Mouse (Mus musculus): ENCODE measurements around the gene Pak2. TPM values are rescaled to one million over a fixed set of nuclear protein-coding genes. Genes with fewer than 3 reads are reported as not detected.
"Not testable (repeated sequence)": the region's sequence is repeated elsewhere in the genome, so short reads cannot be mapped to it uniquely, and the experiment has no call there.

The Pak2 gene
- total RNA-seq, 2 experiments from 2014 or later, result 47.5 to 50.3 TPM

- not testable (repeated sequence) for DNase-seq
Observed at GRCm38 (mm10) chr16:32097757-32098156, 18.6 kb upstream of the Pak2 start.

GRCm38 (mm10) chr16:32091466-32091865 lies 12.3 kb upstream of the Pak2 start:
- no peak for DNase-seq

DNA sequence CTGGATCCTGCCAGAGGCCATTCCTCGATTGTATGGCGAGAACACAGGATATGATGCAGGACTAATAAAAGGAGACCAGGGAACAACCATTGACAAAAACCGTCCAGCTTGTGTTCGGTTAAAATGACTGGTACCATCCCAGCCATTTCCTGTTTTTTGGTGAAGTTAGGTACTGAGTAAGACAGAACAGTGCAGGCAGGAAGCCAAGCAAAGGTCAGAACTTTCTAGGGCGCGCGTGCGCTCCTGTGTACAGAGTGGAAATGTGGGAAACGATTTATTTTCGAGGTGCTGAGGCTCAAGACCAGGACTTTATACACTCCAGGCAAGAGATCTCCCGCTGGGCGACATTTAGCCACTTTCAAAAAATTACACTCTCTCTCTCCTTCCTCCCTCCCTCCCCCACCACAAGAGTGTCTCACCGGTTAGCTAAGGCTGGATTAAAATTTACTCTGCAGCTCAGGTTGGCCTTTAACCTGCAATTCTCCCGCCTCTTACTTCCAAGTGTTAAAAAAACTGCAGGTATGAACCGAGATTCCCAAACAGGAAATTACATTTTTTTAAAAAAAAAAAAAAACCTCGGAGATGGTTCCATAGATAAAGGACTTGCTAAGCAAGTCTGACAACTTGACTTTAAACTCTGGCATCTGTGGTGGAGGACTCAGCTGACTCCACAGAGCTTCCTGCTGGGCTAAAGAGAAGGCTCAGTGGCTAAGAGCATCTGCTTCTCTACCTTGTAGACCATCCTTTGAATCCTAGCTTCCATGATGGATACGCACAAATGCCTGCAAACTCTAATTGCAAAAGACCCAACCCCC lies 8.7 kb upstream of the Pak2 start:
- peak; percentile 33 for DNase-seq

DNA sequence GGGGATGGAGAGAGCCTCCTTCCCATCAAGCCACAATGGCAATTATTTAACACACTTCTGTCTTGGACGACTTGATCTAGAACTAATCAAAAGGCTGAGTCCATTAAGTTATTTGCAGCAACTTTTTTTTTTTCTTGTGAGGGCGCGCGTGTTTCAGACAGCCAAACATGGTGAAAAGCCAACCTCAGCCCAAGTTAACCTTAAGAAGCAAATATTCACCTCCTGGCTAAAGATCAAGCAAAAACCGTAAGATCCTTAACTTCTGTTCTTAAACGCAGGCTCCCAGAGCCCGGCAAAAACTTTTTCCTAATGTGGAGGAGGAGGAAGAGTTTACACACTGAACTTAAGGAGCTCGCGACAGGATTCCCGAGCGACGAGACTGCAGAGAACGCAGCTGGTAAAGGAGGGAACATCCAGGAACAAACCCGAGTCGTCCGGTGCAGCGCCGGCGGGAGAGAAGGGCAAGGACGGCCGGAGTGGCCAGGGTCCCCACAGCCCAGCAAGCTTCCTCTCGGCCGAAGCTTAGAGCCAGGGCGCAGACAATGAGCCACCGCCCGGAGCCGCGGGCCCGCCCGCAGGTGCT lies 643 bp downstream of the Pak2 start:
- peak; percentile 17 for DNase-seq

GRCm38 (mm10) chr16:32077648-32078407 lies 1.3 kb downstream of the Pak2 start:
- DNase-seq, result no peak

DNA sequence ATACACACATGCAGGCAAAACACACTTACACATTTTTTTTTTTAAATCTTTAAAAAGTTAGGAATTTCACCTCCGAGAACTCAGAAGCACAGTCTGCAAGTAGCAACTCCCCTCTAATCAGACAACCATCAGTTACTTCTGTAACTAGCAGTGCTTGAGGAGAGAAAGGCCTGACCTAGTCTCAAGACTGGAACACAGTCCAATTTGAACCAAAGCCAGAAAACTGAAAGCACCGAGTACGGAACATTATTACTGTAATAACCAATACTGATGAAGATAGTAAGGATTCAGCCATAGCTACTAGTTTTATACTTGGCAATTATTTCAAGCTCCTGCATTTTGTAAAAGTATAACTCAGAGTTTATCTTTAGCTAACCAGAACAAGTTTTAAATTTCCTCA lies 2.7 kb downstream of the Pak2 start:
- peak; percentile 25 for DNase-seq

DNA sequence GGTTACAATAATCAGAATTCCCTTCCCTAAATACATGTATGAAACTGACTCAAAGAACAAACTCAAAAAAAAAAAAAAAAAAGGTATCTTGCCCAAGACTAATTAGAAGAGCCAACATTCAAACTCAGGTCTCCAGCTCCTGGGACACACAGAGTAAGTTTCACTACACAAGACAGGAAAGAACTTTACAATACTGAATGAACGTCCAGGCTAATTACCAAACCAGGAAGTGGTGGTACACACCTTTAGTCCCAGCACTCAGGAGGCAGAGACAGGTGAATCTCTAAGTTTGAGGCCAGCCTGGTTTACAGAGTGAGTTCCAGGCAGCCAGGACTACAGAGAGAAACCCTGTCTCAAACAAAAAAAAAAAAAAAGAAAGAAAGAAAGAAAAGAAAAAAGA lies 3.4 kb downstream of the Pak2 start:
- DNase-seq, result no peak

DNA sequence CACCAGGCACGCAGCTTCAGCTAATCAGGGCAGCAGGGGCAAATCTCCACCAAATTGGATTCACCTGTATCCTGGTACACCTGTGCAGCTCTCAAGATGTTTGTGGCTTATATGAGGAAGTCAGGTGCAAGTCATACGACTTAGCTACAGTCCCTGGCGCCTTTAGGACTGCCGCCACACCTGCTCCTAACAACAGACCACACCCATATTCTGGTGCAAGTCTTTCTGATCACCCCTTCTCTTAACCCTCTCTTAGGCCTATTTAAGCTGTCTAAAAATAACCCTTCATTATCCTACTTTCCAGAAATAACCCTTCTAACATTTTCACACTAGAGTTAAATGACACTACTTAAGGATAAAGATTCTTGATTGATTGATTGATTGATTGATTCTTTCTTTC lies 9.1 kb downstream of the Pak2 start:
- DNase-seq, result not testable (repeated sequence)

- DNase-seq, result no peak
Observed at GRCm38 (mm10) chr16:32068389-32069300, 10.5 kb downstream of the Pak2 start.

DNA sequence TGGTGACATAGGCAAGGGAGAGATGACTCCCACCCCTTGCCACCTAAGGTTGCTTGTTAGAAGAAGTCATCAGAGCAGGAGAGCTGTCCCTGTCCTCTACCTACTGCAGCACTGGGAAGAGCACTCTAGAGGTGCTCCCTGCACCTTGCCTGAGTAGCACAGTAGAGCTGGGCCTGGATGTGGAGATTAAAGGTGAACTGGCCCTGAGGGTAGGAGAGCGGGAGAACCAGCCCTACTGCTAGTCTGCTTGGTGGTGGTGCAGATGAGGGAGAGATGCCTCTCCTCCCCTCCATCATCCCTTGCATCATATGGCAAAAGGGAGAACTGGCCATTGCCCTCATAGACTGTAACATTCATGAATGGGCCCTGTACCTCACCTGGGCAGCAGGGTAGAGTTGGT lies 12.2 kb downstream of the Pak2 start:
- DNase-seq, result no peak

GRCm38 (mm10) chr16:32063900-32064299 lies 15.2 kb downstream of the Pak2 start:
- no peak for DNase-seq

DNA sequence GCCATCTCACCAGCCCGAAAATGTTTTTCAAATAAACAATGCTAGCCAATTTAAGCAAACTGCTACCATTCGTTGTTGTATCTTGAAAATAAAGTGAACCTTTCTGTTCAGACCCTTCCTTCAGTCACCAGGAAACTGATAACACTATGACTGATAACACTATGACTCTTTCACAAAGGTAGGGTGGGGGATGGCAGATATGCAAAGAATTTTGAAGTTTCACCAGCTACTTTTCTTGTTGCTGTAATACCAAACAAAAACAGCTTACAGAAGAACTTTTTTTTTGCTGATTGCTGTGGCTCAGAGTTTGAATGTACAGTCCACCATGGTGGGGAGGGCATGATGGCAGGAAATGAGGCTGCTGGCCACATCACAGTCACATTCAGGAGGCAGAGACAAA lies 16.9 kb downstream of the Pak2 start:
- no peak for DNase-seq

DNA sequence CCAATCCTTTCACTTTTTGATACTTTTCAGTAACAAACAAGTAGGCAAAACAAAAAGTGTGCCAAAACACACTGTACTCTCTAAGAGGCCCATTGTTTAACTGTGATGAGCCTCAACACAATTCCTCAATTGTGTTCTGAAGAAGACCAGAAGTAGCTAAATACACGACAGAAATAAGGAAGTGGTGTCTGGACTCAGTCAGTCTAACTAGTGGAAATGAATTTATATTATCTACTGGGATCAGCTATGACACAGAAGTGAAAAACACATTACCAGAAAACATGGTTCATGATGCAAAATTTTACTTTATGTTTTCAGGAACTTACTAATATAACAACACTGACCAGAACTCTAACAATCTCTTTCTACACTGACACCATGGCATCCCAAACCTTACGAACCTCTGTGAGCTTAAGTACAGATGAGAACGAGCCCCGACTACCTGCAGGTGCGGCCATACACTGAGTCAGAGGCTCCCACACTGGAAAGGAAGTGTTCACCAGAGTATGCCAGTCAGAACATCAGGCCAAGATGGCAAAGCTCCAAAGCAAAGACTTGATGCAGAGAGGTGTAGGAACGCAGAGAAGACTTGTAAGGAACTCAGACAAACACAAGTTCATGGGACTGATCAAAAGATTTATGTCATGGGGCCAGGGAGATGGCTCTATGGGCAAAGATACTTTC lies 19.2 kb downstream of the Pak2 start:
- no peak for DNase-seq

DNA sequence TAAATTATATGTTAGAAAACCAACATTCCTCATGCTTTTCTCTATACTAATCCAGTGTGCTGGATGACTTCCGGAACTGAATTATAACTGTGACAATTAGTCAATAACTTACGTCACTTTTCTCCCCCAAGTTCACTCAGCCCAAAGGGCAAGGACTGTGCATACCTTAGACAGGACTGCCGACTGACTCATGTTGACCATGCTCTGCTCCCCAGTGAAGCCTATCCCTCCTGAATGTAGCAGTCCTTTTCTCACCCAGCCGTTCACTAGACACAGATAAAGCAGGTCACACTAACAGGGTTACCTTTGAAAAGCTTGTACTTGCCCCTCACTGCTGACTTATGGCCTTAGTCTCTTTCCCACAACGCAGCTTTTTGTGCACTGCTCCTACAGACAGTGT lies 20.3 kb downstream of the Pak2 start:
- DNase-seq, result no peak

- DNase-seq, result peak; percentile 23
Observed at GRCm38 (mm10) chr16:32042367-32042766, 36.8 kb downstream of the Pak2 start.

GRCm38 (mm10) chr16:32019678-32020077 lies 59.5 kb downstream of the Pak2 start:
- DNase-seq, result no peak

DNA sequence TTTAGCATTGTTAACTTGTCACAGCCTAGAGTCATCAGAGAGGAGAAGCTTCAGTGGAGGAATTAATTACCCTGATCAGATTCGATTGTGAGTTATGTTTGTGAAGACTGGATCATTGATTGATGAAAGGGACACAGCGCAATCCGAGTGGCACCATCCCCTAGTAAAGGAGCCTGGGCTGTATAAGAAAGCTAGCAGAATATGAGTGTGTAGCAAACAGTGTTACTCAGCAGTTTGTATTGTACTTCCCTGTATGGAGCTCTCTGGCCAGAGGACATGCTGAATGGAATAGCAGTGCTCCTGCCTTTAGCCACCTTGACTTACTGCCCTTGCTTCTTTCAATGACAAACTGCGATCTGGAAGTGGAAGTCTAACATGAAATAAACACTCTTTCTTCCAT lies 68.8 kb downstream of the Pak2 start:
- DNase-seq, result no peak

DNA sequence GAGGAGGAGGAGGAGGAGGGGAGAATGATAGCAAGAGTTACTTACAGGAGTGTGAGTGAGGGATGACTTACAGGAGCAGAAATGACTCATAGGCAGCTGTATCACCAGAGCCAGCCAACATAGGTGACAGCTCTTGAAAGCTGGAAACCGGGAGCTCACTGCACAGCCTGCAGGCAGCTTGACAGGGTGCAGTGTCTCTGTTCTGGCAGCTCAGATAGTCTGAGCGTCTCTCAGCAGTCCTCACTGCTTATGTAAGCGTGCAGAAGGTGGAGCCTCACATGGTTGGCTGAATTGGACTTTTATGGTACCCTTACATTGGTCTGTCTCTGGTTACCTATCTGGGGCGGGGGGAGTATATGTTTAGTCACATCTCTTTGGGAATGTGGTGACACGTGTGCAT lies 69.2 kb downstream of the Pak2 start:
- DNase-seq, result peak; percentile 22

DNA sequence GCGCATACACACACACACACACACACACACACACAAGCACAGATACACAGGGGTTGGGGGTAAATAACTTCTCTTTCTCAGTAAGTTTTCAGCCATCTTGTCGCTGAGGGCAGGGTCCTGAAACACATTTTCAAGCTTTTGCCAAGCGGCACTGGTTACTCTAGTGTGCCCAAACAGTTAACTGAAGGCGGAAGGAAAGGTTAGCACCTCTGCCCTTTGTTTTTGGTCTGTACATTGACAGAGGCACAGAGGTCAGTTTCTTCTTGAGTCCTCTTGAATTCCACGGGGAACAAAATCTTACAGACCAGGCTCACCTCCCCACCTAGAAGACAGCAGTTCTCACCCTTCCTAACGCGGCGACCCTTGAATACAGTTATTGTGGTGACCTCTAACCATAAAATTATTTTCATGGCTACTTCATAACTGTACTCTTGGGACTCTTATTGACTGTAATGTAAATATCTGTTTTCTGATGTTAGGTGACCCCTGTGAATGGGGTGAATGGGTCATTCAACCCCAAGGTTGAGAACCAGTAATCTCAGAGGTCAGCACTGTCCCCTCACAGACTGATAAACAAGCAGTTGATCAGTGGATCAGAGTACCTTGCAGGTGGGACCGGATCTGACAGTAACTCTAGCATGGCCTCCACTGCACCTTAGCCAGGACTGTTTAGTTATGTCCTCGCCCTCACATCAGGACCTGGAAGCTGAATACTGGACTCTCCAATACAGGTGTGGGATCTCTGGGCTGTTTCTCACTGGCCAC lies 70.4 kb downstream of the Pak2 start:
- DNase-seq, result no peak

DNA sequence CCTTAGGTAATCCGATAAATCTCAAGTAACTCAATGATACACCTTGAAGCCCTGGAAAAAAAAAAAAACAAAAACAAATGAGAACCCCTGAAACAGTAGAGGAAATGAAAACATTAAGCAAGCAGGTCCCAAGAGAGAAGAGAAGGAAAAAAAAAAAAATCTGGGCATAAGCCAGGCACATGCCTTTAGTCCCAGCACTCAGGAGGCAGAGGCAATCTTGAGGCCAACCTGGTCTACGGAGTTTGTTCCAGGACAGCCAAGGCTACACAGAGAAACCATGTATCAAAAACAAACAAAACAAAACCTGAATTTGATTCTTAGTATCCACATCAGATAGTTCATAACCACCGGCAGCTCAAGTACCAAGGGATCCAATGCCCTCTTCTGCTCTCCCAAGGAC lies 74.4 kb downstream of the Pak2 start:
- DNase-seq, result no peak

Measured in adrenal gland, postnatal 10 days (tissue).